Mouse (Mus musculus): ENCODE results near the gene Pde5a.
A peak's percentile ranks its signal among the peaks of the same experiment; 100 is the strongest.

Pde5a gene

DNA sequence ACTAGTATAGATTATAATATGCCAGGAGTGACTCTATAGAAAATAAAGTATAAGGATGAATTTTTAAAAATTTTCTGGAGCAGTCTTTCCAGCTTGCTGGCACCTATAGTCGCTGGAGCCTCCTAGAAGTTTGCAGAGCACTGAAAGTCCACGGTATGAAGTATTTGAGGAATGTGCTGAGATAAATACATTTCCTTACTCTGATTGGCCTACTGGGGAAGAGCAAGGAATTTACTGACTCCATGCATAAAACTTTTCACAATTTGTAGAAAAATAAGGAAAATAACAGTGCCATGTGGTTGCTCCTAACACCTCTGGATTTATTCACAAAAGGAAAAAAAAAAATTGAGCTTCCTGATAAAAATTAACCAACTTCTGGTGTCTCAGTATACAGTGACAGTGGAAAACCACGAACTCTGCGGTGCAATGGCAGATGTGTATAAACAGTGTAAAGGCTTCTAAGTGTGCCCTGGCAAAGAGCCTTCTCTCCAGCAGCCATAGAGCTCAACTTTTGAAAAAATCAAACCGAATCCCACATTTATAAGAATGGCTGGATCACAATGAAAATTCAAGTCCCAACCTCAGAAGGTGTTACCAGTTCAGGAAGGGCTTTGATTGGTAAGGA lies 119.8 kb downstream of the Pde5a start:
- no peak for DNase-seq (ENCODE audit: low spot score in 2 of 2)

DNA sequence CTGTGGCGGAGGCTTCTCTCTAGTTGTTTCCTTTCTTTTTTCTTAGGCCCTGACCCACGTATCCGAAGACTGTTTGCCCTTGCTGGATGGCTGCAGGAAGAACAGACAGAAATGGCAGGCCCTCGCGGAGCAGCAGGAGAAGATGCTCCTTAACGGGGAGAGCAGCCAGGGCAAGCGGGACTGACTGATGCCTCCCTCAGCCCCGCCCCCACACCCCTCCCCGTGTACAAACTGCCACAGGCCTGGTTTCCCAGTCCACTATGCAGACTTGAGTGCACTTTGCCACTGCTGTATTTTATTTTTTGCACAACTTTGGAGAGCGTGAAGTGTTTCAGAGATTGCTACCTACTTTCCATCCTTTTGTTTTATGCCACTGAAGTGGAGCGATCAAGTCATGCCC lies 126.4 kb downstream of the Pde5a start:
- DNase-seq (ENCODE audit: low spot score in 2 of 2), result no peak

DNA sequence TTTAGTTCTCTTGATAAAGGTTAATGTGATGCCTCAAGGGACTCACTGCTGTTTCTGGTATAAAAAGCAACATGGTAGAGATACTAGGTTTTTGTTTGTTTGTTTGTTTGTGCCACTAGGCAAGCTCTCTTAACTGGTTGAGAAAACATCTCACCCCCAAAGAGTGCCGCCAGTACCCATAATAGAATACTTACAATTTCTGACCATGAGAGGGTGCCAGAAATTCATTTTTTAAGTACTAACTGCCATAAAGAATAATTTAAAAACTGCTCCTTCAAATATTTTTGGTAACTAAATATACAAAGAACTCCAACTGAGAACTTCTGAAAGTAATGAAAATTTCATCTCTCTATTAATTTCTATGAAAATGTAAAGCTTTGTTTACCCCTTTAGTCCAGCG lies 131.1 kb downstream of the Pde5a start:
- DNase-seq (ENCODE audit: low spot score in 2 of 2), result no peak

DNA sequence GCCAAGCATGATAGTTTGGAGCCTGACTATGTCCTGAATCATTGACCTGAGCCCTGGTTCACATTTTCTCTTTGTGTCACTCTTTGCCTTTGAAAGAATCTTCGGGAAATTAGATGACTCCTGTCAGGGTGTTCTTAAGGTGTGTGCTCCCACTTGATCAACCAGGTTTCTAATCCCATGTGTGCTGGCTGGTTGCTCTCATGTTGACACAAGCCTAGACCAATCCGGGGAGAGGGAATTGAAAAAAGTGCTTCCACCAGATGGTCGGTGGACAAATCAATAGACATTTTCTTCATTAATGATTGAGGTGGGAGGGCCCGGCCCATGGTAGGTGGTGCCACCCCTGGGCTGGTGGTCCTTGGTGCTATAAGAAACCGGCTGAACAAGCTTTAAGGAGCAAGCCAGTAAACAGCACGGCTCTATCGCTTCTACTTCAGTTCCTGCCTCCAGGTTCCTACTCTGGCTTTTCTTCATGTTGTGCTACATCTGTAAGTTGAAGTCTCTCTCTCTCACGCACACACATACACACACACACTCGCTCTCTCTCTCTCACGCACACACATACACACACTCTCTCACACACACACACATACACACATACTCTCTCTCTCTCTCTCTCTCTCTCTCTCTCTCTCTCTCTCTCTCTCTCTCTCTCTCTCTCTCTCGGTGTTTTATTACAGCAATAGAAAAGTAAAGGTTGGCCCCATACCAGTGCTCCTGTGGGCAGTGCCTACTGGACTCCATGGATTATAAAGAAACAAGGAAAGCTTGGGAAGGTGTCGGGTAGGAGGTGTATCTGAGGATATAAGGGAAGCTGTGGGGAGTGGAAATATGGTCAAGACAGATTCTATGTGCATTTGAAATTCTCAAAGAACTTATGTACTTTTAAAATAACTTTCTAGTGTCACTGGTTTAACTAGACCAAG lies 132.1 kb downstream of the Pde5a start:
- no peak for DNase-seq (ENCODE audit: low spot score in 2 of 2)

DNA sequence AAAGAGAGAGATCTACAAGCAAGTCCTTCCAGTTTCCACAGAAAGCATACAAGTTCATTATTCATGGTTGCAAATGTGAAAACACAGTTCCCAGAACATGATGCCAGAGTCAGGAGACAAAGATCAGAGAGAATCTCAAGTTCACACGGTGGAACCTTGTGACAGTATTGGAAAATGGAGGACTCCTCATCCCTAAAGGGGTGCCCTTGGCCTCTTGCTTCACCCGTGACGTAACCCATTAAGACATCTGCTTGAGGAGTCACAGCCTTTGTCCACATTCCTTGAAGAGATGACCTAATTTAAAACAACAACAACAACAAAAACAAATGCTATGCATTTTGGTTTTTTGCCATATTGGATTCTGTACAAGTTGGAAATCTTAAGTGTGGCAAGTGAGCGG lies 136.3 kb downstream of the Pde5a start:
- DNase-seq (ENCODE audit: low spot score in 2 of 2), result no peak

DNA sequence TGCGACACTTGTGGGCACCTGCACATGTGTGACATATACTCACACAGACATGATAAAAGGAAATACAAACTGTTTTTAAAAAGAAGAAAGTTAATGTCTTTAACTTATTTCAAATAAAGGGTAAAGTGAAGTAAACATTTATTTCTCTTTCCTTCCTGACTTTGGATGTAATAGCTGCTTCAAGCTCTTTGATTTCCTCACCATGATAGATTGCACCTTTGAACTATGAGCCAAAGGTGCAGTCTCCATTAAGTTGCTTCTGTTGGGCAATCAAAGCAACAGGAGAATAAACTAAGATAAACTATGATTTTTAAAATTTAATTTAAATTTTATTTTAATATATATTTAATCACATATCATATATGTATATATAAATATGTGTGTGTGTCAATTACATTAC lies 139.5 kb downstream of the Pde5a start:
- DNase-seq (ENCODE audit: low spot score in 2 of 2), result no peak

DNA sequence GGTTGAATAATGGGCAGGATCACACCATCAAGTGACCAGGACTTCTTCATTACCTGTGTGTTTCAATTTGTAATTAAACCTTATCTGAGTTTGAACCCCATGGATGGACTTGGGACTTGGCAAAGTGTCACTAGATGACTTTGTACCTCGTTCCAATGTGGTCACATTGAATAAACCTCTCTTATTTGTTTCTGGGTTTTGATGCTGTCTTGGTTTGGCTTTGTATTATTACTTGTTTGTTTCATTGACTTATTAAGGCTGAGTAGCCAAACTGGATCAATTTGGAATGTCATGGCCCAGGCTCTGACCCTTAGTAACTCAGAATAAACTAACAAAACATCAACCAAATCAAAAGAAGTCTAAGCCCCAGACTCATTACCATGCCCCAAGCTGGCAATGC lies 142.8 kb downstream of the Pde5a start:
- DNase-seq (ENCODE audit: low spot score in 2 of 2), result no peak

DNA sequence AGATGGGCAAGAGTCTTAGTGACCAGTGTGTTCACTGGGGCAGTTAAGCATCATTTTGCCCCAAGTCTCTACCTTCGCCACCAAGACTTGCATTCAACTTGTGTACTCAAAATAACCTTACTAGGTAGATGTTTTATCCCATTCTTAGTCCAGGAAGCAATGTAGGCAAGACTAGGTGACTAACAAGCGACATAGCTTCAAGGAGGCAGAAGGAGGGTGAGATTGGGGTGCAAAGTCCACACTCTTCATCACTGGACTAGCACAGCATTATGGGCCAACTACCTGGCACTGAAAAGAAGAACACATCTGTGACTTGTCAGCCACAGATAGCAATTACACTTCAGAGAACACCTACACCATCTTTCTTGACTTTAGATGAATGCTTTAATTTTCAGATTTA lies 148.1 kb downstream of the Pde5a start:
- no peak for DNase-seq (ENCODE audit: low spot score in 2 of 2)

DNA sequence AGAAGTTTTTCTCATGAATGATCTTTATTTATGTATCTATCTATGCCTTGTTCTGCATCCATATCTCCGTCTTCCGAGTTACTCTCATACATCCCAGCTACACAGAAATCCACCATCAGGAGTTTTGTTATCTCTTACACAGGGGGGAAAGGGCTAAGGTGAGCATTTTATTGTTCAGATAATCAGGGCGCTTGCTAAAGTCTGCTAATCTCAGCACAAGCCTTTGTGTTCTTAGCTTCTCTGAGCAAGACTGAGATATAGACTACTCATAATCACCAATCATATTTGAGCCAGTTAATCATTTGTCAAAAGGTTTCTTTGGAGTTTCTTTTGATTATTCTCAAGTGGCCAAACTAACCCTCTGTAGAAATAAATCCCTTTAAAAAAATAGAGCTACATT lies 148.8 kb downstream of the Pde5a start:
- no peak for DNase-seq (ENCODE audit: low spot score in 2 of 2)

DNA sequence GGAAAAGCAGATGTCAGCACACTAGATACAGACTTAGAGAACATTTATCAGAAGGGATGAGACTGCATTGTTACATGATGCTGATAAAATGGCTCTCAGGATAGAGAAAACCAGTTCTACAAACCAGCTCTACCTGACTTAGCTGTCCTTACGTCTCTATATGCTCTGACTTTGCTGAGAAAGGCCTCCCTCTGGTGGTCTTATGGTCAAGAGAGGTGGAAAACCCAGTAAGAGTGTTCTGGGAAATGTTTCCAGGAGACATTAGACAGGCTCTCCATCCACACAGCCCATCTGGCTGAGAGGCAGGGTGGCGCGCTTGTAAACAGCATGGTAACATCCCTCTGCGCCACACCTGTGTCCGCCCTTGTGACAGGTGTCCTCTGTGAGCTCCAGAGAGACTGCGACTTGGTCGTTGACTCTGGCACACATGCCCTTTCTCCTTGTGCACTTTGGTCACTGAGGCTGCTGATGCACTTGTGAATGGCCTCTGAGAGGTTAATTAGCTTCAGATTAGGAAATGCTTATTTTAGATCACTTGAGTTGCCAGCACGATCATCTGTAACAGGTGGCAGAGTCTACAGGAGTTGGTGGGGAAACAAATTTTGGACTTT lies 150.1 kb downstream of the Pde5a start:
- no peak for DNase-seq (ENCODE audit: low spot score in 2 of 2)

DNA sequence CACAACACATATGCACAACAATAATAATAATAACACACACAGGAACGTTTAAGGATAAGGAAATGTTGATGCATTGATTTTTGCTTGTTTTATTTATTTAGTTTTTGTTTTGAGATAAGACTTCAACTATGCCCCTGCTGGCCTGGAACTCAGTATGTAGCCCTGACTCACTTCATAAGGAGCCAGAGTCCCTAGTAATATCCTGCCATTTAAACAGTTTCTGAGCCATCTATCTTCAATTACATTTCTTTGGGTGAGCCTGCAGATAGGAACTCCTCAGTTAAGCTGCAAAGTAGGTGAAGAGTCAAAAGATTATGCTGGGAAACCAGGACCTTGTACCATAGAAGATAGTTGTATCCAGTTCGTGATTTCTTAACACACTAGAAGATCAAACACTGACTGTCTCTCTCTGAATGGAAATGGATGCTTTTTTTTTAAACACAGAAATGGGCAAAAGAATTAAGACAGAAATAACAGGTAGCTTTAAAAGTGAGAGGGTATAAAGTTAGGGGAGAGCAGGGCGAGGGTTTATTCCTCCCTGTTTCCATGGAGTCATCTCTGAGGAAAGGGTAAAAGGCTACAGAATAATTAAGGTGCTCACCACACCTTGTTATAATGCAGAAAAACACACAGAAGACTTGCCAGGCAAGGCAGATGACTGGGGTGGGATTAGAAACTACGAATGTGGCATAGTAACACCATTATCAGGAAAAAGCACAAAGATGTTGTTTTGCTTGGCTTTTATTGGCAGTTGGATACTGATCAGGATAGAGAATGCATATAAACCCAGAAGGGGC lies 159.0 kb downstream of the Pde5a start:
- no peak for DNase-seq (ENCODE audit: low spot score in 2 of 2)

DNA sequence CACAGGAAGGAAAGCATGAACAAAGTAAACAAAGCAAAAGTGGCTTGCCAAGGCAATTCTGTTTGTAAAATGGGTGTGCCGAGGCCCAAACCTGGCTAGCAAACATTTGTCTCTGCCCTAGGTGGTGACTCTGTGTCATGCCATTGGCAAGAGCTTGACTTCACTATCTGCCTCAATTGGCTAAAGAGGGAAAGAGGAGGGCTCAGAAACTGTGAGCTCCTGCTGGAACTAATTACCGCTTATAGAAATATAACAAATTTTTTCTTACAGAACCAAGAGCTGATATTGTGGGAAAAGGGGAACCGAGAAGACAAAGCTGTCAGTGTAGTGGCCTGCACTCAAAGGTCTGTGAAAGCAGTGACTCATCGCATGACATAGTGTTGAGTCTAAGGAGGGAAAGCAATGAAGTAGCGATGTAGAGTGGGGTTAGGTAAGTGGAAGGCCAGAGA lies 159.6 kb downstream of the Pde5a start:
- DNase-seq (ENCODE audit: low spot score in 2 of 2), result no peak

DNA sequence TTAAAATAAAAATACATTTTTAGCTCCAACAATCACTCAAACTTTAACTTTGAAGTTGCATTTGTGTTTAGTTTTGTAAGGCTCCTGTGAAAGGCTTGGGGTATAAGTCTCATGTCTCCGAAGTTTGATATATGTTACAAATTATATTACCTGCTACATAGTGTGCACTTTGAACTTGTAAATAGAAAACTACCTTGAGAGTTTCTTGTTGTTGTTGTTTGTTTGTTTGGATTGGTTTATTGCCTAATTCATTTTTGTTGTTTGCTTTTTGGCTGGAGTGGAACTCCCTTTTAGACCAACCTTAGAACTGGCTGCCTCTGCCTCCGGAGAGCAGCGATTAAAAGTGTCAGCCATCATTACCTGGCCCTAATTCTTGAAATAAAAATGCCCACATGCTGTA lies 166.0 kb downstream of the Pde5a start, which contains the start of gene Fabp2:
Gene Fabp2, plus strand, starts transcription at position 301 of the 400 bp plus-strand sequence.
- DNase-seq (ENCODE audit: low spot score in 2 of 2), result no peak

DNA sequence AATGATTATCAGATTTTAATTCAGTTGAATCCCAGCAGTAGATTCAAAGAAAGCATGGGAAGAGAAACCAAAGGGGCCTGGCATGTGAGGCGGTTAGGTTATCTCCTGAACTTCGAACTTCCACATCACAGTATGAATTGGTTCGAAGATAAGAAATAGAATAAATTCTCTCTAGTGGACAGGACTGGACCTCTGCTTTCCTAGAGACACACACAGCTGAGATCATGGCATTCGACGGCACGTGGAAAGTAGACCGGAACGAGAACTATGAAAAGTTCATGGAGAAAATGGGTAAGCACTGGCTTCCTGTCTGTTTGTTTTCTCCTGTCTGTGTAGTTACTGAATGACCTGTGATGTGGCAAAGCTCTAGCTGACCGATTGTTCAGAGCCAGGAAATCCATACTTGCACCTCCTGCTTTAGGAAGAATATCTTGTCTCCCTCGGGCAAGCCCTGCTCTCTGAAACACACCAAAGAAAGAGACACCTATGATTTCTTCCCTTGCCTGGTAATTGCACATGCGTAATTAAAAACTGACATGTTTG lies 166.5 kb downstream of the Pde5a start:
- DNase-seq (ENCODE audit: low spot score in 2 of 2), result no peak

DNA sequence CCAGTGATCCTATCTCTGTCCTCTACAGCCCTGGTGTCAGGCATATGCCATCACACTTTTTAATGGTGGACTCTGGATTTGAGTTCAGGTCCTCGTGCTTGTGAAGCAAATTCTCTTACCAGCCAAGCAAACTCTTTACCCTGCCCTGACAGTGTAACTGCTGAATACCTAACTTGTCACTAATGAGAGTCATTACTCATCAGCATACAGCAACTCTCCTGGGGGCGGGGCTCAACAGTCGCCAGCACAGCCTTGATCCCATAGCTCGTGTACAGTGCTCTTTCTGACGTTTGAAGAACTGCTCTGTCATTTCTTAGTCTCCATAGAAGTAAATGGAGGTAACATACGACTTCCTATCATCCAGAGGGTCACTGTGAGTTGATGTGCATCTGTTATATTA lies 169.5 kb downstream of the Pde5a start:
- DNase-seq (ENCODE audit: low spot score in 2 of 2), result no peak

DNA sequence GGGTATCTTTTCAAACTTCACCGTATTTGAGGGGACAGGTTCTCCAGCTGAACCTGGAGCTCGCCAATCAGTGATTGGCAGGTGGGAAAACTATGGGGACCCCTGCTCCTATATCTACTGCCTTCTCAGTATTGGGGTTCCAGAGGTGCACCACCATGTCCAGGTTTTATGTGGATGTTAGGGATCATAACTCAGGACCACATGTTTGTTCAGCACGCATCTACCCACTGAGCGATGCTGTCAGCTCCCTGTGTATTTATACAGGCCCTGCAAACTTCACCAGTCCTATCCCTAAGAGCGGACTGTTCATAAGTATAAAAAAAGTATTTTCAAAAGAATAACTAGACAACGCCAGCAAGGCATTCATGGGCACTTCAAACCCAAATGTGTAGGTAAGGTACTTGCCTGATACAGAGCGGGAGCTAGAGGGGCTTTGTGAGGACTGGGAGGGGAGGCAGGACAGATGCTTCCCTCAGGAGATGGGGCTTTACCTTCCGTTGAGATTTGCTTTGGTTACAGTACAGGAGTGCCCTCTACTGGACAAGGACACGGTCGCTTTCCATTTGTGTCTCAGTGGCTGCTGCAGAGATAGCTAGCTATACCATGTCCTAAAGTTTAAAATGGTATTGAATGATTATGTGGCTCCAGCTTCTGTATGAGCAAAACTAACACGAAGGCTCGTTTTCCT lies 175.1 kb downstream of the Pde5a start:
- peak in 1 of 2 experiments; percentile 40 for DNase-seq (ENCODE audit: low spot score in 2 of 2)

DNA sequence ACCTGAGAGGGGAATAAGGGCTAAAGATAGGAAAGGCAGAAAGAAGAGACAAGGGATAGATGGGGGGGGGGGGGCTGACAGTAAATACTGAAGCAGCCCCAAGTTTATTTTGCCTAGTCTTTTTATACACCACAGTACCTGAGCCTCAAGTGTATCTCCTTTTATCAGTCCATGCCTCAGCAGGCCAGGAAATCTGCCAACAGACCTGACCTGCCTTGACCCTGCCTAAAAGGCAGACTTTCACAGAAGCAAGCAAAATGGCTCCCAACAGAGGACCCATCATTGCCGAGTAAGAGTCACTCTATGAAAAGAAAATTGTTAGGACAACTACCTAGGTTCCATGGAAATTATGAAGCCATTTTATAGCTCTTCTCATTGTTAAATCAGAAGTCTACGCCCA lies 179.1 kb downstream of the Pde5a start:
- DNase-seq (ENCODE audit: low spot score in 2 of 2), result no peak

All from thymus, postnatal 10 days (tissue).